Comparison of ENCODE assay signal across 15 mouse cellular contexts in genomic region chr4:121051863-121052262, GRCm38 (mm10). TPM values are rescaled to one million over a fixed set of nuclear protein-coding genes. Genes with fewer than 3 reads are reported as not detected.
DNase-seq lines count a peak whose midpoint lies in the region; ATAC-seq and TF ChIP-seq lines count a peak whose summit lies in the region.
"Had no signal": no experiment of that assay in that cellular context is flagged by ENCODE, and none has a peak within 500 bp of the region (broad histone marks: within the 10 kb centered on the region; RNA-seq: fewer than 3 reads in every experiment).

No protein-coding gene starts in this region.

- H3K9me3 ChIP-seq in neural tube, embryonic 12.5 days, result no peaks in the 10 kb centered on the region
- H3K9me3 ChIP-seq: intestine, embryonic 15.5 days; liver, embryonic 12.5 days; megakaryocyte, embryonic 14.5 days had no signal

- ATAC-seq in neural tube, embryonic 12.5 days (ENCODE audit: low FRiP score, low read depth), result peak; percentile 59
- ATAC-seq: intestine, embryonic 15.5 days; liver, embryonic 12.5 days had no signal

- H3K9ac ChIP-seq in neural tube, embryonic 12.5 days, result no peak overlapping the region
- H3K9ac ChIP-seq: intestine, embryonic 15.5 days; liver, embryonic 12.5 days had no signal

- H3K4me3 ChIP-seq in left cerebral cortex, adult 2 months, result no peak overlapping the region
- no peak overlapping the region for H3K4me3 ChIP-seq in neural tube, embryonic 12.5 days
- H3K4me3 ChIP-seq: intestine, embryonic 15.5 days; liver, embryonic 12.5 days; megakaryocyte, embryonic 14.5 days had no signal

- peak; percentile 1; the same call in 1 of the 2 replicates for TF ChIP-seq CTCF in left cerebral cortex, adult 2 months (IDR thresholded peaks at IDR 0.05)
- TF ChIP-seq CTCF in brain, embryonic 14.5 days (IDR thresholded peaks at IDR 0.05; ENCODE audit: borderline replicate concordance, extremely low read depth, insufficient read depth, insufficient read length), result peak; percentile 12; the same call in 1 of the 2 replicates

- H3K27me3 ChIP-seq in neural tube, embryonic 12.5 days (replicated peaks), result peaks cover 13% of the 10 kb centered on the region

- peak; percentile 29 for DNase-seq in embryo, embryonic 11 days
- no peak for DNase-seq in embryo, embryonic 9.5 days (ENCODE audit: extremely low spot score)
- no peak for DNase-seq in left cerebral cortex, adult 2 months (ENCODE audit: extremely low spot score in 1 of 2, low spot score in 2 of 2)
- DNase-seq in left cerebral cortex, postnatal 10 days (ENCODE audit: extremely low spot score in 1 of 2, low spot score in 2 of 2), result no peak
- DNase-seq in brain, embryonic 14.5 days (ENCODE audit: low read depth), result no peak
- DNase-seq in Muller cell, postnatal 12 days (ENCODE audit: inconsistent ontology term), result no peak
- DNase-seq in thymus, postnatal 10 days (ENCODE audit: low spot score in 2 of 2), result no peak
- DNase-seq: adrenal gland, postnatal 36 days; B cell, adult 2 months; thymus, postnatal 25 days had no signal

- no peak for TF ChIP-seq POLR2A in brain, embryonic 14.5 days (IDR thresholded peaks at IDR 0.05; ENCODE audit: borderline replicate concordance, extremely low read depth, insufficient read depth, insufficient read length, poor library complexity, severe bottlenecking)

- intact Hi-C loops in left cerebral cortex, adult 2 months (cut with DNase I), result no loop called here
- intact Hi-C loops in left cerebral cortex, postnatal 10 days (cut with DNase I), result no loop called here

- H3K36me3 ChIP-seq in neural tube, embryonic 12.5 days, result peaks cover 4% of the 10 kb centered on the region; the same call in 1 of the 2 replicates
- H3K36me3 ChIP-seq: intestine, embryonic 15.5 days; liver, embryonic 12.5 days had no signal

- no peak overlapping the region for H3K27ac ChIP-seq in left cerebral cortex, adult 2 months
- no peak overlapping the region for H3K27ac ChIP-seq in neural tube, embryonic 12.5 days
- H3K27ac ChIP-seq: intestine, embryonic 15.5 days; liver, embryonic 12.5 days had no signal

- no peak overlapping the region for H3K4me2 ChIP-seq in neural tube, embryonic 12.5 days (replicated peaks)
- H3K4me2 ChIP-seq: liver, embryonic 12.5 days had no signal

- WGBS in neural tube, embryonic 12.5 days, result 12% methylated on average over 4 of the region's 4 CpGs

- peaks cover 4% of the 10 kb centered on the region; the same call in 1 of the 2 replicates for H3K4me1 ChIP-seq in neural tube, embryonic 12.5 days
- H3K4me1 ChIP-seq: liver, embryonic 12.5 days had no signal

RNA-seq across cellular contexts. Expression of gene Col9a2, which starts 12.7 kb away (rescaled TPM):
- total RNA-seq in left cerebral cortex, adult 2 months (2021), result 1 to 10 TPM; 7.0 to 7.4 TPM
- total RNA-seq in left cerebral cortex, postnatal 10 days (2021), result 10 to 100 TPM; 12.9 to 14.6 TPM
- 11.0 and 17.5 TPM in 2 replicates for polyA plus RNA-seq in brain, embryonic 14.5 days (2012; rRNA removed)
- 18.0 and 22.9 TPM in 2 replicates for polyA plus RNA-seq in neural tube, embryonic 12.5 days (2016; fragmentation: Nextera tagmentation; extraction: Ambion mirVana)

RNA-seq across cellular contexts. Expression of gene Smap2, which starts 34.8 kb away (rescaled TPM):
- 100 to 1,000 TPM; 186 to 201 TPM for total RNA-seq in left cerebral cortex, adult 2 months (2021)
- 100 to 1,000 TPM; 145 to 148 TPM for total RNA-seq in left cerebral cortex, postnatal 10 days (2021)
- polyA plus RNA-seq in brain, embryonic 14.5 days (2012; rRNA removed), result 34.4 and 59.8 TPM in 2 replicates
- polyA plus RNA-seq in neural tube, embryonic 12.5 days (2016; fragmentation: Nextera tagmentation; extraction: Ambion mirVana), result 39.0 and 44.5 TPM in 2 replicates

RNA-seq across cellular contexts. Expression of gene Zmpste24, which starts 46.2 kb away (rescaled TPM):
- 10 to 100 TPM; 23.5 to 24.7 TPM for total RNA-seq in left cerebral cortex, adult 2 months (2021)
- 10 to 100 TPM; 21.8 to 21.9 TPM for total RNA-seq in left cerebral cortex, postnatal 10 days (2021)
- 17.5 and 19.4 TPM in 2 replicates for polyA plus RNA-seq in brain, embryonic 14.5 days (2012; rRNA removed)
- 30.0 and 34.7 TPM in 2 replicates for polyA plus RNA-seq in neural tube, embryonic 12.5 days (2016; fragmentation: Nextera tagmentation; extraction: Ambion mirVana)

RNA-seq across cellular contexts. Expression of gene Tmco2, which starts 57.2 kb away (rescaled TPM):
- not detected for total RNA-seq in left cerebral cortex, adult 2 months (2021)
- total RNA-seq in left cerebral cortex, postnatal 10 days (2021), result under 1 TPM in 1 of 2 experiments, not detected in 1; 0.69 TPM
- polyA plus RNA-seq in brain, embryonic 14.5 days (2012; rRNA removed), result not detected in 2 replicates
- polyA plus RNA-seq in neural tube, embryonic 12.5 days (2016; fragmentation: Nextera tagmentation; extraction: Ambion mirVana), result not detected in 2 replicates
- total RNA-seq: adrenal gland, postnatal 36 days; layer of hippocampus, postnatal 25 days had no signal
- polyA plus RNA-seq: intestine, embryonic 15.5 days; liver, embryonic 12.5 days had no signal
